Mouse (Mus musculus): ENCODE results near the gene Mcm5.

DNA sequence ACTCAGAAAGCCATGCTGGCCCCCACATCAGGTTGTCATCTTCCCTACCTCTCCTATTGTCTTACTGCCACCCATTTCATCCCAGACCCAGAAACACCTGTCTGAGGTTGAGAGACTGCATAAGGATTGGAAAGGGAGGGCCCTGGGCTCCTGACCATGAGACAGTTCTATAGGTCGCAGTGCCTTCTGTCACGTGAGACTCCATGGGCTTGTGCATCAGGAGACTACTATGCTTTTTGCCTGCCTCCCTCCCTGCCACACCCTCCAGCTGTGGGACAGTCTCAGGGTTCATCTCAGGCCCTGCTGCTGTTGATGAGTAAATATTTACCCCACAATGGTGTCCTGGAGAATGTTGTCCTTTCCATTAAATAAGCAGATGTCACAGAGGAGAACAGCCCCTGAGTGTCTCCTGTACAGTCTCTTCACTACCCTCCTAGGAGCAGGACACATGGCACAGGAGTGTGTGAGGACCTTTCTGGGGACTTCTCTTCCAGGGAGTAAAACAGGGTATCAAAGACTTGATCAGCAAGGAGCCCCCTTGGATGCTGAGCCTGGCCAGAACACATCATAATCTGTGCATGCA lies 46.5 kb downstream of the Mcm5 start:
- TF ChIP-seq CTCF (IDR thresholded peaks at IDR 0.05; ENCODE audit: low read depth) (no peak), EP300 (IDR thresholded peaks at IDR 0.05; ENCODE audit: low read depth) (no peak)
